Mouse (Mus musculus): ENCODE results near the gene Esrrg.

DNA sequence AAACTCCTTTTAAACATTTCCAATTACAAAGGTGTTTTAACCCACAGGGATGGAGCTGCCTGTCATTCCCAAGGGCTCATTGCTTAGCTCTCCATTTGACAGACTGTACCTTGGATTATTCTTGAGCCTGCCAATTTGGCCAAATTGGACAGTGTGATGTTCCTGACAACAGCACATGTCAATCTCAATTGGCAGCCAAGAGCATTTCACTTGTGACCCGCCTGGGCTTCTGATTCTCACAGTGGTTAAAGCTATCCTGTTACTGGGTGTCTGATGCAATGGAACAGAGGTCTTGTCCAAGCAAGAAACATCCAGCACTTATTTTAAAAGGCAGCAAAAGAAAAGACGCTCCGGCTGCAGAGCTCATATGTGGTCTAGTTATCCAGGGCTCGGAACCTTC lies 310.3 kb downstream of the Esrrg start:
- no peak for TF ChIP-seq POLR2A (IDR thresholded peaks at IDR 0.05; ENCODE audit: extremely low read depth, insufficient read depth, low read length)
- no peak for TF ChIP-seq CTCF (IDR thresholded peaks at IDR 0.05; ENCODE audit: low read depth, low read length)

Data from liver, adult 2 months (tissue).